Mouse (Mus musculus) midbrain, embryonic 11.5 days (tissue): ENCODE data around the gene Grsf1. TPM values are rescaled to one million over a fixed set of nuclear protein-coding genes. Genes with fewer than 3 reads are reported as not detected.

Source experiments
- ATAC-seq: fragments of 200-750 bp; cut with Nextera tagmentation; 2 replicates; pipeline ENCODE4 v1.8.0; 2017; ENCODE audit warnings: moderate TSS enrichment, moderate library complexity; ENCODE audit not compliant: low FRiP score
- DNase-seq: peaks from one replicate; pipeline ENCODE4 v3.0.0; 2015; ENCODE audit warnings: low spot score; ENCODE audit errors: missing footprints
- H3K27ac ChIP-seq: fragments of 300-500 bp; sonication (generic); 2 replicates; pipeline ENCODE4 v1.5.1; 2014; ENCODE audit warnings: low read depth, low read length
- H3K27me3 ChIP-seq: fragments of 300-500 bp; sonication (generic); 2 replicates; pipeline ENCODE4 v1.6.1; 2014; ENCODE audit warnings: mild to moderate bottlenecking, low read length, moderate library complexity, mixed read lengths; ENCODE audit not compliant: control insufficient read depth, insufficient read depth
- H3K36me3 ChIP-seq: fragments of 300-500 bp; sonication (generic); 2 replicates; pipeline ENCODE4 v1.6.1; 2014; ENCODE audit warnings: mild to moderate bottlenecking, low read length, moderate library complexity, mixed read lengths; ENCODE audit not compliant: control insufficient read depth, insufficient read depth
- H3K4me1 ChIP-seq: fragments of 300-500 bp; sonication (generic); 2 replicates; pipeline ENCODE4 v1.6.1; 2014; ENCODE audit warnings: low read length; ENCODE audit not compliant: control insufficient read depth, insufficient read depth
- H3K4me2 ChIP-seq: fragments of 300-500 bp; sonication (generic); 2 replicates; pipeline ENCODE4 v1.6.1; 2014; ENCODE audit warnings: mild to moderate bottlenecking, moderate library complexity
- H3K4me3 ChIP-seq: fragments of 300-500 bp; sonication (generic); 2 replicates; pipeline ENCODE4 v1.5.1; 2014; ENCODE audit warnings: low read depth, low read length
- H3K9ac ChIP-seq: fragments of 300-500 bp; sonication (generic); 2 replicates; pipeline ENCODE4 v1.6.1; 2014; ENCODE audit warnings: low read length
- H3K9me3 ChIP-seq: fragments of 300-500 bp; sonication (generic); 2 replicates; pipeline ENCODE4 v1.6.1; 2016; ENCODE audit warnings: low read length; ENCODE audit not compliant: control insufficient read depth
- WGBS: fragments of 180-500 bp; shearing (Covaris S2); extraction: QIAGEN DNeasy Blood & Tissue Kit; methylation state at CpG from one replicate; pipeline ENCODE4 v1.1.7; 2014; 5-methylcytosine and 5-hydroxymethylcytosine counted together
- polyA plus RNA-seq: library from polyadenylated mRNA; unstranded; fragments of >200 nt; fragmentation: Nextera tagmentation; extraction: Ambion mirVana; gene quantifications from 2 replicates; pipeline ENCODE4 v1.2.1, GENCODE M21; 2014

The Grsf1 gene
- polyA plus RNA-seq, 1 experiment from 2014 or later: 102 TPM

GRCm38 (mm10) chr5:88711618-88712224, 35.8 kb upstream of the Grsf1 start:
- peak; percentile 75 for ATAC-seq
- peak overlapping the region; percentile 32; the same call in 1 of the 2 replicates for H3K27ac ChIP-seq
- no peaks in the 10 kb centered on the region for H3K36me3 ChIP-seq
- H3K9ac ChIP-seq: peak overlapping the region; percentile 22; the same call in 1 of the 2 replicates
- DNase-seq: peak; percentile 92
- peak overlapping the region; percentile 6; the same call in 1 of the 2 replicates for H3K4me2 ChIP-seq
- WGBS: 13% methylated on average over 10 of the region's 10 CpGs
- H3K9me3 ChIP-seq: no peaks in the 10 kb centered on the region
- H3K4me1 ChIP-seq: peaks cover 13% of the 10 kb centered on the region
- H3K27me3 ChIP-seq: no peaks in the 10 kb centered on the region
- H3K4me3 ChIP-seq: no peak overlapping the region

GRCm38 (mm10) chr5:88711128-88711527, 35.2 kb upstream of the Grsf1 start:
- DNase-seq: no peak
- Histone ChIP-seq H3K4me2 (no peak overlapping the region), H3K4me3 (no peak overlapping the region), H3K36me3 (no peaks in the 10 kb centered on the region), H3K27me3 (no peaks in the 10 kb centered on the region), H3K4me1 (peaks cover 13% of the 10 kb centered on the region), H3K9me3 (no peaks in the 10 kb centered on the region), H3K27ac (peak overlapping the region; percentile 32; the same call in 1 of the 2 replicates), H3K9ac (no peak overlapping the region)
- ATAC-seq: peak; percentile 85

- Histone ChIP-seq H3K27ac (no peak overlapping the region), H3K36me3 (no peaks in the 10 kb centered on the region), H3K27me3 (no peaks in the 10 kb centered on the region), H3K4me2 (no peak overlapping the region), H3K9me3 (no peaks in the 10 kb centered on the region), H3K4me3 (no peak overlapping the region), H3K4me1 (no peaks in the 10 kb centered on the region), H3K9ac (no peak overlapping the region)
- no peak for DNase-seq
- WGBS: 81% methylated on average over 4 of the region's 4 CpGs
- no peak for ATAC-seq
Observed at GRCm38 (mm10) chr5:88703551-88703950, 27.6 kb upstream of the Grsf1 start.

- Histone ChIP-seq H3K4me2 (no peak overlapping the region), H3K4me1 (no peaks in the 10 kb centered on the region), H3K27me3 (no peaks in the 10 kb centered on the region), H3K27ac (no peak overlapping the region), H3K4me3 (no peak overlapping the region), H3K9me3 (no peaks in the 10 kb centered on the region), H3K36me3 (no peaks in the 10 kb centered on the region), H3K9ac (no peak overlapping the region)
- DNase-seq: no peak
- ATAC-seq: no peak
- 84% methylated on average over 4 of the region's 4 CpGs for WGBS
Observed at GRCm38 (mm10) chr5:88702041-88702440, 26.1 kb upstream of the Grsf1 start.

- 76% methylated on average over 4 of the region's 4 CpGs for WGBS
Observed at GRCm38 (mm10) chr5:88699251-88699913, 23.4 kb upstream of the Grsf1 start.

GRCm38 (mm10) chr5:88697291-88697690, 21.3 kb upstream of the Grsf1 start:
- ATAC-seq: no peak
- WGBS: 81% methylated on average over 5 of the region's 5 CpGs
- peak; percentile 53 for DNase-seq
- H3K4me2 ChIP-seq: no peak overlapping the region
- no peaks in the 10 kb centered on the region for H3K27me3 ChIP-seq
- no peak overlapping the region for H3K9ac ChIP-seq
- H3K4me1 ChIP-seq: no peaks in the 10 kb centered on the region
- H3K36me3 ChIP-seq: no peaks in the 10 kb centered on the region
- no peaks in the 10 kb centered on the region for H3K9me3 ChIP-seq
- H3K4me3 ChIP-seq: no peak overlapping the region
- H3K27ac ChIP-seq: no peak overlapping the region

More at GRCm38 (mm10) chr5:88699251-88699913, 23.4 kb upstream of the Grsf1 start:
- Histone ChIP-seq H3K4me1 (no peaks in the 10 kb centered on the region), H3K9me3 (no peaks in the 10 kb centered on the region), H3K4me3 (no peak overlapping the region), H3K27me3 (no peaks in the 10 kb centered on the region), H3K36me3 (no peaks in the 10 kb centered on the region), H3K27ac (no peak overlapping the region), H3K4me2 (no peak overlapping the region), H3K9ac (no peak overlapping the region)
- DNase-seq (peak; percentile 57), ATAC-seq (no peak)

GRCm38 (mm10) chr5:88693057-88693456, 17.1 kb upstream of the Grsf1 start:
- no peaks in the 10 kb centered on the region for H3K27me3 ChIP-seq
- no peak overlapping the region for H3K4me3 ChIP-seq
- DNase-seq (no peak), ATAC-seq (no peak)
- H3K4me2 ChIP-seq: no peak overlapping the region
- no peak overlapping the region for H3K9ac ChIP-seq
- no peaks in the 10 kb centered on the region for H3K36me3 ChIP-seq
- no peak overlapping the region for H3K27ac ChIP-seq
- H3K4me1 ChIP-seq: no peaks in the 10 kb centered on the region
- H3K9me3 ChIP-seq: no peaks in the 10 kb centered on the region

- 84% methylated on average over 4 of the region's 4 CpGs for WGBS
- H3K36me3 ChIP-seq: no peaks in the 10 kb centered on the region
Observed at GRCm38 (mm10) chr5:88692586-88692985, 16.6 kb upstream of the Grsf1 start.

GRCm38 (mm10) chr5:88691506-88692095, 15.6 kb upstream of the Grsf1 start:
- Histone ChIP-seq H3K9ac (no peak overlapping the region), H3K9me3 (no peaks in the 10 kb centered on the region), H3K27ac (no peak overlapping the region), H3K4me1 (no peaks in the 10 kb centered on the region), H3K4me2 (no peak overlapping the region), H3K4me3 (no peak overlapping the region), H3K27me3 (no peaks in the 10 kb centered on the region), H3K36me3 (no peaks in the 10 kb centered on the region)
- 87% methylated on average over 6 of the region's 6 CpGs for WGBS
- no peak for ATAC-seq
- peak; percentile 69 for DNase-seq

More at GRCm38 (mm10) chr5:88692586-88692985, 16.6 kb upstream of the Grsf1 start:
- Histone ChIP-seq H3K4me2 (no peak overlapping the region), H3K27ac (no peak overlapping the region), H3K9me3 (no peaks in the 10 kb centered on the region), H3K27me3 (no peaks in the 10 kb centered on the region), H3K9ac (no peak overlapping the region), H3K4me1 (no peaks in the 10 kb centered on the region), H3K4me3 (no peak overlapping the region)
- peak; percentile 35 for DNase-seq
- ATAC-seq: no peak
